Mouse (Mus musculus): ENCODE measurements around the gene Olfr1329. TPM values are rescaled to one million over a fixed set of nuclear protein-coding genes. Genes with fewer than 3 reads are reported as not detected.

The Olfr1329 gene
- not detected in 2 replicates for polyA plus RNA-seq (2015; fragmentation: Nextera tagmentation; extraction: Ambion mirVana)

DNA sequence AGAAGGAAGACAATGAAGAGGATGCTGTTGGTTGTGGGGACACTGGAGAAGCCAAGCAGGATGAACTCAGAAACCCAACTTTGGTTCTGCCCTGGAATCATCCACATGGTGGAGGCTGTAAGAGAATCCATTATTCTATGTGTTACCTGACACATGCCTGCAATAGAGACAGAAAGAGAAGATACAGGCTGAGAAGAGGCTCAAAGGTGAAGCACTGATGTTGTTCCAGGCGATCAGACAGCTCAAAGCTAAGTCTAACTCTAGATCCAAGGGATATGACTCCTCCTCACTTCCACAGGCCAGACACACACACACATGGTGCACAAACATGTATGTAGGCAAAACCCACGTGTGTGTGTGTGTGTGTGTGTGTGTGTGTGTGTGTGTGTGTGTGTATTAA, at the start of gene Olfr1329:
Olfr1329 (minus strand) TSS at position 101 of the 400 bp plus-strand sequence.

DNA sequence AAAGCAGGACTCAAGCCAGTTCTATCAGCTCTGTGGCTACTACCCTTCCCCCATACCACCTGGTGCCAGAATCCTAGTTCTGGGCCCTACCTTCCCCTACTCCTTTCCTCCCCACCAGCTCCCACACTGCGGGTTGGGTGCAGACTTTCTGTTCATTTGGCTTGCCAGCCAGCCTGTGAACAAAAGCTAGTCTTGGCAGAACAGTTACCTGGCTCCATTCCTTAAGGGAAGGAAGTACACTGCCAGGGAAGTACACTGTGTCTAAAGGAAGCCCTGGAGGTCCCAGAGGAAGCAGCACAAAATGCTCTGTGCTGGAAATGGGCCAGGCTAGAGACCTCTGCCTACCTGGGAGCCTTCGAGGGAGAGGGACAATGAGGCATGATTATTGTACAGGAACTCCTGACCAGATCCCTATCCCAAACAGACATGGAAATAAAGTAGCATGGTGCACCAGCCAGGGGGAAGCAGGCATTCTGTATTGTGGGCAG, 43.9 kb upstream of the Olfr1329 start, which contains the start of gene Lao1:
Lao1 (plus strand) TSS at position 438 of the 488 bp plus-strand sequence.

DNA sequence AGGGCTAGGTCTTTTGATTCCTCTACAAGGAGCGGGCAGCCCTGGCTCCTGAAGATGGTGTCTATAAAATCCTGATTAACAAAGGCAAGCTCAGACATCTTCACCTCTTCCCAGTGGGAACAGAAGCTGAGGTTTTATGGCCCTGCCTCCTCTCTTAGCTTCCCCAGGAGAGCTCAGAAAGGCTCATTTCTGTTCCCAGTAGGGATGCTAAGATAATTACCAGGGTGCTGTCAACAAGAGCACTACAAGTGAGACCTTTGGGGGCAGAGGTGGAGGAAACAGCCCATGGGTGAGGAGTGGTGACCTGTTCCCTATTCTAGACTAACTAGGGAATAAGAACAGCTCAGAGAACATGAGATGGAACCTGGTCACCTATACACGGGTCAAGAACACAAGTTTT, 21.2 kb upstream of the Olfr1329 start, which contains the start of gene Olfr1328:
Olfr1328 (minus strand) TSS at position 101 of the 400 bp plus-strand sequence.

DNA sequence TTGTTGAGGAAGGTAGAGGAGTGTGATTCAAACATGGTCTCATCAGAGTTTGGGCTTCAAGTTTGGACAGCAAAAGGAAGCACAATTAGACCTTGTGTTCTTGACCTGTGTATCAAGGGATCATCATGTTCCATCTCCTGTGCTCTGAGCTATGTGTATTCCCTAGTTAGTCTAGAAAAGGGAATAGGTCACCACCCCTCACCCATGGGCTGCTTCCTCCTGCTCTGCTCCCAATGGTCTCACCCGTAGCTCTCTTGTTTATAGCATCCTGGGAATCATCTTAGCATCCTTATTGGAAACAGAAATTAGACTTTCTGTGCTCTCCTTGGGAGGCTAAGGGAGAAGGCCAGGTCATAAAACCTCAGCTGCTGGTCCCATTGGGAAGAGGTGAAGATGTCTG, 29.0 kb downstream of the Olfr1329 start, which contains the start of gene Olfr1330:
Olfr1330 (plus strand) TSS at position 301 of the 400 bp plus-strand sequence.

Other genes starting within 250 kb of the Olfr1329 start
- gene Olfr1342, start 224.7 kb downstream of the Olfr1329 start, polyA plus RNA-seq (2015; fragmentation: Nextera tagmentation; extraction: Ambion mirVana): not detected in 2 replicates
- gene Olfr1341, start 213.9 kb downstream of the Olfr1329 start, polyA plus RNA-seq (2015; fragmentation: Nextera tagmentation; extraction: Ambion mirVana): not detected in 2 replicates
- not detected in 2 replicates for gene Olfr1340, start 197.3 kb downstream of the Olfr1329 start, polyA plus RNA-seq (2015; fragmentation: Nextera tagmentation; extraction: Ambion mirVana)
- gene Olfr1339, start 185.3 kb downstream of the Olfr1329 start, polyA plus RNA-seq (2015; fragmentation: Nextera tagmentation; extraction: Ambion mirVana): not detected in 2 replicates
- gene Olfr1338, start 158.7 kb downstream of the Olfr1329 start, polyA plus RNA-seq (2015; fragmentation: Nextera tagmentation; extraction: Ambion mirVana): not detected in 2 replicates
- gene Olfr1337, start 134.9 kb downstream of the Olfr1329 start, polyA plus RNA-seq (2015; fragmentation: Nextera tagmentation; extraction: Ambion mirVana): not detected in 2 replicates
- not detected in 2 replicates for gene Olfr1335, start 107.5 kb downstream of the Olfr1329 start, polyA plus RNA-seq (2015; fragmentation: Nextera tagmentation; extraction: Ambion mirVana)
- gene Olfr1333, start 81.2 kb downstream of the Olfr1329 start, polyA plus RNA-seq (2015; fragmentation: Nextera tagmentation; extraction: Ambion mirVana): not detected in 2 replicates
- not detected in 2 replicates for gene Olfr1331, start 52.8 kb downstream of the Olfr1329 start, polyA plus RNA-seq (2015; fragmentation: Nextera tagmentation; extraction: Ambion mirVana)
- not detected in 2 replicates for gene Olfr1330, start 28.9 kb downstream of the Olfr1329 start, polyA plus RNA-seq (2015; fragmentation: Nextera tagmentation; extraction: Ambion mirVana)
- gene Olfr1328, start 21.1 kb upstream of the Olfr1329 start, polyA plus RNA-seq (2015; fragmentation: Nextera tagmentation; extraction: Ambion mirVana): not detected in 2 replicates
- not detected in 2 replicates for gene Lao1, start 44.1 kb upstream of the Olfr1329 start, polyA plus RNA-seq (2015; fragmentation: Nextera tagmentation; extraction: Ambion mirVana)
- 25.6 and 28.5 TPM in 2 replicates for gene Slc2a1, start 191.2 kb upstream of the Olfr1329 start, polyA plus RNA-seq (2015; fragmentation: Nextera tagmentation; extraction: Ambion mirVana)

Data from spleen, postnatal 0 days (tissue).